Mouse (Mus musculus) layer of hippocampus, adult 9-10 months (tissue): ENCODE measurements at regions not wholly inside any gene's neighbourhood (a gene's known extent, or its start where the extent isn't known, plus 50 kb on each side); places are given as distances from the start of the nearest gene placed in this dataset.

Experiments used
- DNase-seq: peaks from one replicate; pipeline ENCODE4 v3.0.0; 2022; ENCODE audit warnings: low spot score

DNA sequence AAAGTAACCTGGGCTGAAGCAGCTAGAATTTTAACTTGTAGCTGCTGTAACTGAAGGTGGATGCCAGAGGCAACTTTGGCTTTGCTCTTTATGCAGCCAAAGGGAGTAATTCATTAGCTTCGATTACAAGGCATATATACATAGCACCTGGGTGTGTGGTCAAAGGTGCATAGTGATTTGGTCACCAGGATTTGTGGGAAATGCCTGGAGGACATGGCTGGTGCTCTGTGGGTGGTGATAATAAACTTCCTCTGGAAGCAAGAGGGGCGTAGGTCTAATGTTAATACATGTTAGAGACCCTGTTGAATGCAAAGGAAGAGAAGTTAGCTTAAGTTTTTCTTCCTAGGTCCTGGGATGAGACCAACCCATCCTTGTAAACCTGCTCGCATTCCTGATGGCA is 139.3 kb upstream of the Osr1 start:
- DNase-seq = no peak

DNA sequence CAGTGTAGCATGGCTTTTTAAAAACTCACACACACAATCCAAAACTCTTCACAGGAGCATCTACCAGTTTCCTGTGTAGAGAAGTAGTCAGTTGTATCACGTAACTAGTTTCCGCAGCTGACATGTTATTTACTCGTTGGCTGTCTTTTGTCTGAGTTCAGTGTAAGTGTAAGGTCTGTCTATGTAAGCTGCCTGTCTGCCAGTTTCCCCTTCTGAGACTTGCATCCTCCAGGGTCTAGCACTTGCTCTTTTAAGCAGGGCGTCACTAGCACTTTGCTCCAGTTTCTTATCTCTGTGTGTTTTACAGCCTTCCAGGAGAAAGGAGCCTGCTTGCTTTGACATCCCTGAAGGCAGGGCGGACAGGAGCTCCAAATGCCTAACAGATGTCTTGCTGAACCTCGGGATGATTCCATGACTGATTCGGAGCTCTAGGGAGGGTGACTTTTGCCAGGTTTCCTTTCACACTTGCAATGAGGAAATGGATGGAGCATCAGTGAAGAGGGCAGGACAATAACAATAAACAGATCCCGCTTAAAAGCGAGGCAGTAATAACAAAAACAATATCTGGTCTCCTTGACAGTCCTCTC is 131.2 kb upstream of the Osr1 start:
- no peak for DNase-seq

DNA sequence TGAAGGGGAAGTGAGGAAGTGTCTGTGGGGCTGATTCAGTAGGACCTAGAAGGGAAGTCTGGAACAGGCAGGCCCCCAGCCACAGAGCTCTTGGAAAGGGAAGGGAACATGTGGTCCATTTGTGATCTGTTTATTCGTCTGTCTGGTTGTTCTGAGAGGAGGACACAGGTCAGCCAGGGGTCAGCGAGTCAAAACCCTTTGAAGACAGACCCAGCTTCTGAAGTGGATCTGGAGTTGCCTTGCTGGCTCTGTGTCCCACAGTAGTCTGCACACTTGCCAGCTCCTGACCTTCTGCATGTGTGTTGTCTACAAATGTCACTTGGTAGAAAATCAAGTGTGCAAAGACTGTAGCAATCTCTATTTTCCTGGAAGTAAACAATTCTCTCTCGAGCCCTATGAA is 119.3 kb upstream of the Osr1 start:
- no peak for DNase-seq

DNA sequence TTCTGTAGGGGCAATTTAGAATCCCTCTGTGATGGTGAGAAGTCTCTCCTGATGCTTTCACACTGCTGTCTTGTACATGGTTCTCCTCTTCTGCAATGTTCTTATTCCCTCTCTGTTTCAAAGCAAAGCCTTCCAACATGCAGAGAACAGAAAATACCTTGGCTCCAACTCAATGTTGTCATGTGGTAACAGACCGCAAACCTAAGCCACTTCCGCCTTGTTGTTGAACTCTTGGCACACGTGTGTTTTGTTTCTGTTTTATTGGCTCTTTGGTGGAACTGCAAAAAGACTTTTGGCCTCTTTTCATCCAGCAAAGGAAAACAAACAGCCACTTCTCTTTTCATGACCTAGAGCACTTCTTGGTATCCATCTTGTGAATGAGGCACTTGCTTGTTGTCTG is 109.7 kb upstream of the Osr1 start:
- no peak for DNase-seq

DNA sequence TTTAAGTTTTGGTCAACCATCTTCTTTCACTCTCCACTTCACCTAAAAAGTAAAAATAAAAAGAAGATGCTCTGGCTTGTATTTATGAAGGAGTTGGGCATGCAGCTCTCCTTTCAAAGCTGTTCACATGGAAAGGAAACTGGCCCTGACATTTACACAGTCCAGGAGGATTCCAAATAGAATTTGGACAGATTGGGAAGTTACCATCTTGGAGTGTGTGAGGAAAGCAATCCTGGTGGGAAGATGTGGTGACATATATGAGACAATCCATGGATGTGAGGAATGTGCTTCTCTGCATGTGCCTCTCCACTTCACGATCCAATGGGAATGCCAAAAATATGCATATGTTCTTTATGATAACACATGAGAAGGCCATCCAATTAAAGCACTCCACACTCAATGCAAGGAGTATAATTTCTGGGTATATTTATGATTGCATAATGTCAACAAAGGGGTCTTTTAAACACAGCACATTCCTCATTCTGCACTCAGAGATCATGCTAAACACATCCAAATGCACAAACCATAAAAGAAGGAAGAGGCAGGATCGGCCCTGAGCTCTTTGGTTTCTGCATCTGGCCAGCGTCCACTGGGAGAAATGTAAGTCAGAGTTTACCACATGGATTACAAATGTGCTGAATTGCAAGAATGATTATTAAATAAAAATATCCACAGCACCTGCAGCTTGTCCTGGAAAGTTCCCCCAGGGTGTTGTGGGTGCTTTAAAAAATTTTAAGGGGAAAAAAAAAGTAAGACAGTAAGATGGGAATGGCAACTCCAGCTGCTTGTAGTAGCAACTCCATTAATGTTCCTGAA is 100.1 kb upstream of the Osr1 start:
- DNase-seq = no peak

DNA sequence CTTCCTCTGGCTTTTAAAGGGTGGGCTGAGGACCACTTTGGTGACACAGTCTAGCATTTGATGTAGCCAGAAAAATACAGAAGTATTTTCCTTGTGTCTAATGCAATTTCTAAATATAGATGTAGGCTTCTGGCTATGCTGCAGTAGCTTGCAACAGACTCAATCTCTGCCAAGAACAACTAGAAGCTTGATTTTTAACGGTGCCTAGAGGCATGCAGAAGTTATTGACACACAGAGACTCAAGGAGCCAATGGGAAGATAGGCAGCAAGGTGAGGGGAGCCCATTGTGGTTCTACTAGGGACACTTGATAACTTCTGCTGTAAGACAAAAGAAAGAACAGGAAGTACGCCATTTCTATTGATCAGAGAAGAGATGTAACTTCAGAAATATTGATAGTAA is 94.1 kb upstream of the Osr1 start:
- DNase-seq = no peak

DNA sequence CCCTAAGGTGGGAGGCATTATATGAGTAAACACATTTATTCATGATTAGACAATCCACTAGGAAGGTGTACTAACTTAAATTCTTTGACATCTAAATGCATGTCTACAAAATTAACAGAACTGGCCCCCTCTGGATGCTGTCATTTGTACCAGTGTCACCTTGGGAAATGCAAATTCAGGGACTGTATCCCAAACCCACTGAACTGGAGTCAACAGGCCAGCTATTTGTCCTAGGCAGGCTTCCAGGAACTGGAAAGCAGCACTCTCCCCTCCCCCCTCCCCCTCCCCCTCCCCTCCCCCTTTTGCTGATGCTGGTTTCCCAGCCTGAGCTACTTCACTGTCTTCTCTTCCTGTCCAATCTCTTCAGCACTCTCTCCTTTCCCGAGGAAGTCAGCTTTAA is 91.7 kb upstream of the Osr1 start:
- DNase-seq = no peak

DNA sequence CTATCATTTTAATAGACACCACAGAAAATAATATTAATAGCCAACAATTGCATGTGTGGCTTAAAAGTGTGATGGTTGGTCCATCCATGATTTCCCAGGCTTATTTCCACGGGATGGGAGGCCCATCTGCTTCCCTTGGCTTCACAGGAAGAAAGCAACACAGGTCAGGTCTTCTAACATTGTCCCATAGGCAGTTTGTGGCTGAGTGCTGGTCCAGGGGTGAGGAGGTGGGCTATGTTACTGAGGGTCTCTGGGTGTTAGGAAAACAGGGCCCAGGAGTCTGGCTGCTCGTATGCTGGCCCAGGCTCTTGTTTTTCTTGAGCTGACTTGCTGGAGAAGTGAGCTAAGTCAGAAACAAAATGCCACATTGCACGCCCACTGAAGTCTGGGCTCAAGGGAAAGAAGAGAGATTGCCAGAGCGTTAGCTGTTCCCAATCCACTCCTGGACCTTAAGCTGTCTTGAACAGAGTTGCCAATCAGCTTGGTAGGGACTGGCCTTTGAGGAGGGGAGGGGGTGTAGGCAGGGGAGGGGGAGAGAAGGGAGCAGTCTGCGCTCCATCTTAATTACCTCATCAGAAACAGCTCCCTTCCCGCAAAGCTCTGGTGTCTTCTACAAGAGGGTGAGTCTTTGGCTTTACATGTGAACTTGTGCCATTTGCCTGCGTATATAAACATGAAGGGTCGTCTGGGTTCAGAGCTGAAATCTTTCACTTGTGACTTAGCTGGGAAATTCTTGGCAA is 82.1 kb upstream of the Osr1 start:
- no peak for DNase-seq

DNA sequence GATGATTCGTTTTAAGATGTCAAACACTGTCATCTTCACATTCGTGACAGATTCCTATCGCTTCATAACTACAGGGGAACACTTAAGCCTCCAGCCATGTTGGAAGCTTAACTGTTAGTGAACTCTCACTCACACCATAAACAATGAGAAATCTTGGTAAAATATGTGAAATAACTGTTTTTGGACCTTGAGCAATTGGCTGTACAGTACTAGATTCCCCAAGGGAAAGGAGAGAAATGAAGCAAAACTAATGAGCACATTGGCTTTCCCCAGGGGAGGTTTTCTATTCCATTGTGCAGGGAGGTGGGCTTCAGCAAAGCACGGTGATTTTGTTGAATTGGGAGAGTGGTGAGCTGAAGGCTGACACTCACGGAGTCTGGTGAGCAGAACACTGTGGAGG is 56.0 kb upstream of the Osr1 start:
- no peak for DNase-seq

DNA sequence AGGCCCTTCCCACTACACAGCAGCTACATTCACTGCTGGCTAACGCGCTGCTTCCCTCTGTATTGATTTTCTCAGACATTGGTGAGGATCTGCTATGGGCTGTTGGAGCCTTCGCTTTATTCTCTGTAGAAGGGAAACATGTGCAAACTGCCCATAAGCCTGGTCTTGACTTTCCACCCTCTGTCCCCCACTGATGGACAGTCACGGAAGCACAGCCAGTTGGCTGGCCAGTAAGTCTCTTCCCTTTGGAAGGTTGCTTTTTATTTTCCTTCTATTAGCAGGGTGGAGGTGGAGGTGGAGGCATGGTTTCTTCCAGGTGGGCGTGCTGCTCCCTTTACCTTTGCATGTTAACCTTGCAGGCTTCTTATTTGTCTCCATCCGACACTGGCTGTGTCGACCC is 51.1 kb upstream of the Osr1 start:
- DNase-seq = no peak

DNA sequence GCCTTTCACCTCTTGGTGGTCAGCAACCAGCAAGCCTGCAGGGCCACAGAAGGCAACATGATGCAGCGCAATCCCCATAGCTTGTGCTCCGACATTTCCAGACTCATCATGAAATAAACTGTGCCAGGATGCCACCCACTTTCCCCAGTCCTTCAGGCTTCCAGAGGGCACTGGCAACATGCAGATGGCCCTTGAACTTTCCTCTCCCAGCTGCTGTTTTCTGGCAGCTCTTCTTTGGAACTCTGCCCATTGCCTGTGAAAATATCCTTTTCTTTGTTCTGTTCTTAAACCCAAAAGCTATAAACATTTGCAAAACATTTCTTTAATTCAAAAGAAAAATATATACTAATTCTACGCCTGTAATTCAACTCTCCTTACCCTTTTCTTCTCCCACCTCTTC is 50.6 kb upstream of the Osr1 start:
- DNase-seq = no peak
